Mouse (Mus musculus) inflammation-experienced regulatory T-cells, adult 16 weeks (primary cell): Measurements from ENCODE around the gene Fam104a. TPM values are rescaled to one million over a fixed set of nuclear protein-coding genes. Genes with fewer than 3 reads are reported as not detected.

Source experiments
- polyA plus RNA-seq: library from polyadenylated mRNA; unstranded; fragments of 100-300 nt; shearing (Covaris generic); gene quantifications from one replicate; pipeline ENCODE4 v1.2.1, GENCODE M21; 2017

The Fam104a gene
- 16.5 TPM for polyA plus RNA-seq

DNA sequence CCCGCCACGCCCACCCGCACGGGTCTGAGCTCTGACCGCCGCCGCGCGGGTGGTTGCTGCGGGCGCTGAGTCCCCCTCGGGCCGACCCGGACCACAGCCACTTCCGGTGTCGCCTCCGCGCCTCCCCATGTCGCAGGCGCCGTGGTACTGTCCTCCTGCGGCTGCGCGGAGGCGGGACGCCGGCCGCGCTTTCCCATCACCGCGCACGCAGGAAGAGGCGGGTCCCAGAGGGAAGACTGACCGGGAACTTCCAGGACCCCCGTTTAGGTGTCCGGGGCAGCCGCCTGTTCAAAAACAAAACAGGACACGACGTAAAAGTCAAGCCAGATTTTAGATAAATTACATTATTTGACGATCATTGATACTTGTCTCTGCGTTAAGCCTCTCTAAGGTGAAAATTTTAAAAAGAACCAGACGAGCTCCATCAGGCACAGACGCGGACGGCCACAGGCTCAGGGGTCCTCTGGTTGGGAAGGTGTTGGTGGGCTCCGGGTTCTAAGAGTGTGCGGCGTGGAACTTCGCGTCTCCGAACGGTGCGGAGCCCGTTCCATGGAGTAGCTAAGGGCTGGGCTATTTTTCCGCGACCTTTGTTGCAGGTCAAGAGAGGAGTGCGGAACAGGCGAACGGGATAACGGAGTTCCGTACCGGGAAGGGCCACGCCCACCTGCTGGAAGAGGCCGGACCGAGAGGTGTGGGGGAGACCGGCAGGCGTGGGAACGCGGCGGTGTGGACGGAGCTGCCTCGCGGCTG lies at the start of gene Fam104a, which contains the start of gene D11Wsu47e:
Fam104a (minus strand) TSS at position 199 of the 750 bp plus-strand sequence.
D11Wsu47e (plus strand) TSS at position 456 of the 750 bp plus-strand sequence.

DNA sequence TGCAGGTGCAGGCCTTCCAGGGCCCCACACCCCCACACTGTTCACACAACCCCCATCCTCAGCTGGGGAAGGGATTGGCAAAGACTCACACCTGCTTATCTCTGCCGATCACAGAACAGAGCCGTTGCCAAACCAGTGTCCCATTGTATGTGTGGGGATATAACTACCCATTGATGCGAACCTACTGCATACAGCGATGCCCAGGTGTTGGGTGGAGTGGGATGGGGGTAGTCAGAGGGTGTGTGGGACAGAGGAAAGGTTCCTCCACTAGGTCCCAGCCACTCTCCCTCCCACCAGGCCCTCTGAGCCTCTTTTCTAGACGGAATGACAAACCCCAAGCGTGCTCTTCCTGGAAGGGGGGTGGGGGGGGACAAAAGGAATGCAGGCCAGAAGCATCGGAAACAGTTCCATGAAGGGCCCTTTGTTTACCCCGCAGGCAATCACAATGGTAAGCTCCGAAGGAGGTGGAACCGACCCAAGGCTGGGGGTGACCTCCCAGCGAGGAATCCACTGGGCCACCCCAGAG lies 25.8 kb upstream of the Fam104a start, which contains the start of gene Cpsf4l:
Cpsf4l (minus strand) TSS at position 287 of the 526 bp plus-strand sequence.

DNA sequence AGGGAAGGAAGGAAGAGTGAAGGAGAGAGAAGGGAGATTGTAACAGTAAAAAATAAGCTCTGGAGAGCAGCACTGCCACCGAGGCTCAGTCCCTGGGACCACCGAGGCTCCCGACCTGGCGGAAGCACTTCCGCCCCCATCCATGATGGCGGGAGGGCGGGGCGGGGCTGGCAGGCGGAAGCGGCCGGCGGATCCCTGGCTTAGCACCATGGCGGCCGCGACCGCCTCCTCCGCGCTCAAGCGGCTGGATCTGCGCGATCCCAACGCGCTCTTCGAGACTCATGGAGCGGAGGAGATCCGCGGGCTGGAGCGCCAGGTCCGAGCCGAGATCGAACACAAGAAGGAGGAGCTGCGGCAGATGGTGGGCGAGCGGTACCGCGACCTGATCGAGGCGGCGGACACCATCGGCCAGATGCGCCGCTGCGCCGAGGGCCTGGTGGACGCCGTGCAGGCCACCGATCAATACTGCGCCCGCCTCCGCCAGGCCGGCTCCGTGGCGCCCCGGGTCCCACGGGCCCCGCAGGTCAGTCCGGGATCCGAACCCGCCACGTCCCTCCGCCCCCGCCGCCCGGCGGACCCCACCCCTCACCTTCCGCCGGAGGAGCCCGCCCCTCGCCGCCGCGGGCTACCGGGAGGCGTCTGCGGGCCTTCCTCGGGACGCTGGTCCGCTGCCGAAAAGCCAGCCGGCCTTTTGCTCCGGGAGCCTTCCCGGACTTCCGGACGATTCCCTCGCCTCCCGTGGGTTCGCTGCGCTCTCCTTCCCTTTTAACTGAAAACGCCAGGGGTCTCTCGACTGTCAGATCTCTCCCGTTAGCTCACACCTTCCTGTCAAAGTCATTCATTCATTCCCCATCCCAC lies 34.4 kb downstream of the Fam104a start, which contains the start of gene Slc39a11:
Slc39a11 (minus strand) TSS at position 727 of the 858 bp plus-strand sequence.

DNA sequence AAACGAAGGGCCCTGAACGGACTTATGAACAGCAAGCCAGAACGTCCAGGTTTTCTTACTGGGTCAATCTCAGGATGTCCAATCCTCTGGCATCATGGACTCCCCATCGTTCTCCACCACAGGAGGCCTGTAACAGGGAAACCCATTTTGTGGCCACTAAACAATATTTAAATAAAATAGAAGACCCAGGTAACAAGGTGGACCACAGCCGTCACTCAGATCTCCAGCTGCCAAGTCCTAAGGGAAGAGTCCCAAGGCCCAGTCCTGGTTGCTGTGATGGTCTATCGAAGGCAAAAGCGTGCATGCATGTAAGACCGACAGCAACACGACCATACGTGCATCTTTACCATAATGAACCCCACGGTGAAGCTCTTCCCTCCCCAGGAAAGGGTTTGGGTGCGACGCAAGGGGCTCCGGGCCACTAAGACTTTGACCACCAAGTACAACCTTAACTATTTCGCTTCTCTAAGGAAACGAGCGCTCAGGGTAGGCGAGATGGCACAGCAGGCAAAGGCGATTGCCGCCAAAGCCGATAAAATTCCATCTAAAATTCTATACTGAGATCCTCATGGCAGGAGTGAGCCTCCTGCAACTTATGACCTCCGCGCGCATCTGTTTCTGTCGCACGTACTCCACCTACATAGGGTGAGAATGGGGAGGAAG lies 35.1 kb downstream of the Fam104a start, which contains the start of gene Cog1:
Cog1 (plus strand) TSS at position 480 of the 663 bp plus-strand sequence.

DNA sequence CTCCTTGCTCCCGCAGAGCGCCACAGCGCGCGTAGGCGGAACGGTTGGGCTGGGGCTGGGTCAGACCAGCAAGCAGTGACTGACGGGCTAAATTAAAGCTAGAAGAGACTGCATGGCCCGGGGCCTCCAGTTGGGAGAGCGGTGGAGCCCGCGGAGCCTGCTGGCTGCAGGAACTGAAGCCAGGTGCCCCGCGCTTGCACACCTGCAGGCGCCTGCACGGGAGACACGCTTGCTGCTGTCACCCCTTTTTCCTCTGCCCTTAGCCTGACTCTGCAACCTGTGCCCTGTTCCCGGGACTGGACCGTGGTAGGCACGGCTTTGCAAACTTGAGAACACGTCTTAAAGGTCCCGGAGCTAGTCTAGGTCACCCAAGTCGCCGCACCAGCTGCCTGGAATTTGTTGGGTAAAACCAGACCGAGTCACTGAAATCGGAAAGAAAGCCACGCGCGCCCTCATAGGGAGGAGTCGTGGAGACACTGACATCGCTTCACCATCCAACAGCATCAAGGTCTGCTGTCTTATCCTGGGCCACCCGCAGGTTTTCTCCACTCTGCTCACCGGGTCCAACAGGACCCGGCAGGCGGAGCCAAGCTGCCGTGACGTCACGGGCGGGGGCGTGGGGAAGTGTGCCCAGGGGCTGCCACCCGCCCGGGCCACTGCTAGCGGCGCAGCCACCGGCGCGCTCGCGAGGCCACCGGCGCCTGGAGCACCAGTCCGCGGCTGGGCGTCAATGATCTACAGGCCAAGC lies 65.1 kb downstream of the Fam104a start, which contains the start of gene Sstr2:
Sstr2 (plus strand) TSS at position 671 of the 748 bp plus-strand sequence.

Other genes with a start within 250 kb of the Fam104a start
- gene Sstr2, start 64.8 kb downstream of the Fam104a start, polyA plus RNA-seq, result not detected
- gene Cog1, start 35.0 kb downstream of the Fam104a start, polyA plus RNA-seq, result 25.8 TPM
- 46.6 TPM for gene Slc39a11, start 34.1 kb downstream of the Fam104a start, polyA plus RNA-seq
- 27.5 TPM for gene D11Wsu47e, start 257 bp upstream of the Fam104a start, polyA plus RNA-seq
- not detected for gene Cpsf4l, start 25.9 kb upstream of the Fam104a start, polyA plus RNA-seq
- 7.5 TPM for gene Cdc42ep4, start 67.7 kb upstream of the Fam104a start, polyA plus RNA-seq